Mouse (Mus musculus): ENCODE measurements around the gene Sytl2.

The Sytl2 gene

DNA sequence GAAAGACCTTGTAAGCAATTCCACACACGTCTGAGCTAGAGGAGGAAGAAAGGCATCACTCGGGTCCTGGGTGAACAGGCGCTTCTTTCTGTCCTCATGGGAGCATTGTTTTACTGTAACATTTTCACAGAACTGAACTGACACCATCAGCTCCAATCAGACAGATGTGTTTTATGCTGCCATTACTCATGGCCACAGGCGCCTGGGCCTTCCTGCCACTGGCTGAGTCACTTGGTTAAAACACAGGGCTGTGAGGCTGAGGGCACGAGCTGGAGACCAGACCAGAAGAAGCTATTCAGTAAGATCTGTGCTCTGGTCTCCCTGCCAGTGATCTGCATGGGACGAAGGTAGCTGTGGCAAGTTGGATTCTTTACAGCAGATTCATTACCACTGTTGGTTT, 6.0 kb downstream of the Sytl2 start:
- DNase-seq (ENCODE audit: low spot score in 2 of 2) = no peak

DNA sequence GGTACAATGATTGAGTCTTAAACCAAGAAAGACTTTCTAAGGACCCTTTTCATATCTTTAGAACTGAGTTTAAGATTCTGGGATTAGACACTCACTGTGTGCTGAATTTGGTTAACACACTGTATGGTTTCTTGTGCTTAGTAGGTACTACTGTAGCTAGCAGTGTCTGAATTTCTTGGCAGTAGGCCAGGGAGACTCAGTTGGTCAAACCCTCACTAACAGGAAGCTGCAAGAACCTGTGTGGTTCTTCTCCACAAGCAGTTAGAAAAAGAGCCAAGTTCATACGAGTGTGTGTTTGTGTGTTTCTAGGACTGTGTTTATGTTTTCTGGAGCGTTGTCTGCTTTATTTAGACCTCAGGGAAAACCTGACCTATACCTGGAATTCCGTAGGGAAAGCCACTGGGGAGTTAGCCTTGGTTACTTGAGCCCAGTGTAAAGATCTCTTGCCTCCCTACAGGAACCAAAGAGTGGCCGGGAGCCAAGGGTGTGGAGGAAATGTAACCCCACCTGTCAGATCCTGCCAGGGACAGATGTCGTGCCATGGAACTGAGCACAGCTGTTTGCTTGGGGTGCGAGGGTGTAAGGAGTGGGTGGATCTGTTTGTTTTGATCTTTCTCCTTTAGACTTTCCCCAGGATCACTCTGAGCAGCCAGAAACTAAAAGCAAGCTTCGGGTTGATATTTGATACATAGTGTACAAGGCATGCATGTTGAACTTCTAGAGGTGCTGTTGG, 10.3 kb downstream of the Sytl2 start:
- DNase-seq (ENCODE audit: low spot score in 2 of 2) = no peak

DNA sequence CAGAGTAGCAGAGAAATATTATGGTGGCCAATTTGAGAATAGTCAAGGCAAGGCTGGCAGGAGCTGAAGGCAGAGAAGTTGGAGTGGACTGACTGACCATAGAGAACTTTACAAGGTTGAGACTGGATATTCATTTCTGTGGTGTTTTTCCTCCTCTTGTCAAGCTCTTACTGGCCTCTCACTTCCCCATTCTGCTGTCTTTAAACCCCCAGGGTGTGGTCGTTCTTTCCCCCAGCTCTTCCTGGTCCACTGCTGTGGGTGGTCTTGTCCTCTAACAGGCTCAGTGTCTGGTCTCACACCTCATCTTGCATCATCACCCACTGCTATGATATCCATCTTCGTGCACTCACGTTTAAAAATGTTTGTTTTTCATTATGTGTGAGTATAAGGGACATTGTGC, 11.4 kb downstream of the Sytl2 start:
- no peak for DNase-seq (ENCODE audit: low spot score in 2 of 2)

DNA sequence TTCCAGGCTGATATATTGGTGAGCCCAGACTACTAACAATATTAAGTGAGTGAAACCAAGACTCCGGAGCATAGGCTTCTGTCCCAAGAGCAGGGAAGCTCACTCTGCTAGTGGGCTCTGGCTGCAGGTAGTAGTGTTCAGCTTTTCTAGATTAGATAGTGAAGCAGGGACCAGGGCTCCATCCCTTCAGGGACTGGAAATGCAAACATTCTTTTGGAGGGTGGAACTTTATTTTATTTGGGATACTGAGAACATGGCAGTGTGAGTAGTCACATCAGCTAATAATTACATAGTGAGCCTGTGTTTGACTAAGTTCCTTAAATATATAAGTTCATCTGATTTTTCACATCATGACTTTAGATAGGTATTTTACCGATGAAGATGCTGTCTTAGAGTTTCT, 14.8 kb downstream of the Sytl2 start:
- no peak for DNase-seq (ENCODE audit: low spot score in 2 of 2)

DNA sequence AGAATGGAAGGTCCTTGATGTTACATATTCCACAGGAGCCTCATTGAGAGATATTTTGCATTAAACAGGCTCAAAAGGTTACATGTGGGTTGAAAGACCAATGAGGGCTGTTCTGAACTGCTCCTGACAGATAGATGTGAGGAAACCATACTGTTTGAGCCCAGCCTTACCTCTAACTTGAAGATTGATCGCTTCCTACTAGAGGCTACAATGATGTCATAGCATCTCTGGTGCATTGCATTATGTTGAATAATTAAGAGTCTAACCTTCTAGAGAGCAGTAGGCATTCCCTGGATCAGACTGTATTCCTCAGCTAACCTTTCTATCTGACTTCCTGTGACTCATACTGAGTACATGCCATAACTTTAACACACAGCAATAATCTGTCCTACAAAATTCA, 17.4 kb downstream of the Sytl2 start:
- no peak for DNase-seq (ENCODE audit: low spot score in 2 of 2)

DNA sequence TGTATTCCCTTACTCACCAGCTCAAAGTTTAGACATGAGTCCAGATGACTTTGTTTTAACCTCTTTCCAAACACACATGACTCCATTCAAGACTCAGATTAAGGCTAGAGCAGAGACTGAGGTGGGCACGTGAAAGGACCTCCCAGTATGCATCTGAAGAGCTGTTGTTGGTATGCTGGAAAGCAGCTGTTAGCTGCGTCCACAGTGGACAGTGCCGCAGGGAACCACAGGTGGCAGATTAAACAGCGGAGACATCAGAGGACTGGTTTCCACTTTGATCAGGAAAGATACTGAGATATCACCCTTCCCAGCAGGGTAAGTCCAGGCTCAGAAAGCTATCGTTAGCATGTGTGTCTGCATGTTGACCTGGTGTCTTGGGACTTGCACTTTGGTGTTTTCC, 18.1 kb downstream of the Sytl2 start:
- DNase-seq (ENCODE audit: low spot score in 2 of 2) = no peak

DNA sequence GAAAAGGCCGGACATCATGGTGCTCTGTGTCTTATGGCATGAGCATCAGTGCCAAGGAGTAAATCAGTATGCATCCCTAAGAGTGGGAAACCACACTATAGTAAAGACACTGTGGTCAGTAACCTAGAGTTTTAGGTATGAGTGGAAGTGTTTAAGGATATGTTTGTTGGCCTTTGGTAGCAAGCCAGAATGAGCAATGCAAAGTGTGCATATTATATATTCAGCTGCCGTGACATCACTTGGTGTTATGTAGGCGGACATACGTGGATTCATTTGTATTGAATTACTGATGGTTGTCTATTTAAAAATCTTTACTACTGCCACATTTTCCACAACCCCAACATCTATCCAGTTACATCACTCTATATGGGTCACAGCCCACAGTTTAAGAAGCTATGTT, 23.1 kb downstream of the Sytl2 start:
- no peak for DNase-seq (ENCODE audit: low spot score in 2 of 2)

DNA sequence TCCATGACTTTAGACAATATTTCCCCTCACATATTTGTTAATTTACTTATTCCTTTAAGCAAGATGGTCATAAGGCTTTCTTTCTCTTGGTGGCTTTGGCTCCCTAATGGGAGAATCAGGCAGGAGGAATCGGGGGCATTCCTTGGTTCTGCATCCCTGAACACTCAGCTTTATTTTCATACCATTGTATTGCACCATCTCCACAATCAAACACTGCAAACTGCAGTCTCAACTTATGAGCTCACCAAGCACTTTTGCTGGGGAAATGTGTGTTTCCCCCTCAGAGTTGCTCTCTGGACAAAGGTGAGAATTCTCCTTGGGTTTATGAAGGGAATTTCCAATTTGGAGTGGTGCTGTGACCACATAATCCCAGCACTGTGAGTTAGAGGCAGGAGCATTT, 28.1 kb downstream of the Sytl2 start:
- no peak for DNase-seq (ENCODE audit: low spot score in 2 of 2)

DNA sequence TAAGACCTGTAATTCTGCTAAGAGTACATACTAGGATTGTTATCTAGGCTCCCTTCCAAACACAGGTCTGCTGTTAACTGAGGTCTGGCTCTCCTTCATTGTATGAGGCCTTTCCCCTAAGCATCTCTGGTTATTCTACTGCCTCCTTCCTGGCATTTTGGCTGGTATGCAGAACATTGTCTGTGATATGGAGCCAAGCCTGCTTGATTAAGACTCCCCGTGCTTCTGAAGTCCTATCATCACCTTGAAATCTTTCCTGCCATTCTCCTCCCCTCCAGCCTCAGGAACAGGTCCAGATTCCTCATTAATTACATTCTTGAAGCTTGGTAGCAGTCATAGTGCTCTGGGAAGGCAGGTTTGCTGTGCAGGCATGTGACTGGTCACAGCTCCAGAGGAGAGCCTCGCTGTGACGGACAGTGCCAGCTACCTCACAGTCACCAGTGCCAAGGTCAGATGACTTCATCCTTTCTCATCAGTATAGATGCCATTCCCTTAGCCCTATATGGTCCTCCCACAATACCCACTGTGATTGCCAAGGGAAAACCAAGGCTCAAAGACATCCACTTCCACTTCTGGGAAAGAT, 30.5 kb downstream of the Sytl2 start:
- no peak for DNase-seq (ENCODE audit: low spot score in 2 of 2)

DNA sequence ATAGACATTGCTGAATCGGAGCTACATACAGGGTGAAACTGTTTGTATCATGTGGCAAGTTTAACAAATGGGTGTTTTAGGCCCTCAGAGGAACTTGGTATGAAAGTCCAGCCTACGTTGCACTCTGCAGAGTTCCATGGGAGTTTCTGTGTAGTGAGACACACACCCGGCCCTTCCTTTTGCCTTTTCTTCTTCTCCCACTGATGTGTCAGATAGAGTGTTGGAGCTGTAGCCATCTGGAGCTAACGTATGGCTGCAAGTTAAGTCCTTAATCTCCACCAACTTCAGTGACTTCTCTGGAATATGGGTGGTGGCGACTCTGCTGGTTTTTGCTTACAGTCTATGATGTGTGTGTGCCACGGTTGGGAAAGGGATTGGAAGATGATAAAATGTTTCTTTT, 32.3 kb downstream of the Sytl2 start:
- no peak for DNase-seq (ENCODE audit: low spot score in 2 of 2)

DNA sequence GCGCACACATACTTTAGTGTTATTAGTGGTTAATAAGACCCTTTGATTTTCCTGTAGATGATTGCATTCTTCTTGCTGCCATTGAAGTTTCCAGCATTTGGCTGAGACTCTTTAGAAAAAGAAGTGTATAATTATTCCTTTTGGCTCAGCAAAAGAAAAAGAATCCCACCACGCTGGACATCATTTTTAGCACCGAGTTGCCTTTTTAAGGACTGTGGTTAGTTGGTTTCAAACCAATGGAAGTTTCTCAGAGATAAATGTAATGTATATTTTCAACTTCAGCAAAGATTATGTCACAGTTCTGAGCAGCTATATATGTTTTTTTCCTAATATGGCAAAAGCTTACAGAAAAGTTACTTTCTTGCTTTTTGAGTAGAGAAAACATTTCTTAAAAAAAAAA, 32.8 kb downstream of the Sytl2 start:
- DNase-seq (ENCODE audit: low spot score in 2 of 2) = no peak

DNA sequence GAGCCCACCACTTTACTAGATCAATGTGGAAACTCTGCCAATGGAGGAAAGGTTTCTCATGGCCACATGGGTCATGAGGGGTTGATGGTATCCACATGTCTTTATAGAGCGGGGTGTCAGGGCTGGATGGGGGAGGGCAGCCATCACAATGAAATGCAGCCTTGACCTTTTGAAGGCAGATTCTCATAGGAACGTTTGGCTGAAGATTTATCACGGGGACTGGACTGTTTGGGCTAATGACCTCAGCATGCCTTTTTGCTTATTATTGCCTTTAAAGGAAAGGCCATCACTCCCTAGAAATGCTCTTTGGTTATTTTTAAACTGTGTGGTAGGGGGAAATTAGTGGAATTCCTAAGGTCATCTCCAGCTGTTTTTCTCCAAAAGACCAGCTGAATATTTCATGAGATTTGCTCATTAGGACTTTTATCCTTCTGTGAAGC, 33.7 kb downstream of the Sytl2 start:
- DNase-seq (ENCODE audit: low spot score in 2 of 2) = no peak

DNA sequence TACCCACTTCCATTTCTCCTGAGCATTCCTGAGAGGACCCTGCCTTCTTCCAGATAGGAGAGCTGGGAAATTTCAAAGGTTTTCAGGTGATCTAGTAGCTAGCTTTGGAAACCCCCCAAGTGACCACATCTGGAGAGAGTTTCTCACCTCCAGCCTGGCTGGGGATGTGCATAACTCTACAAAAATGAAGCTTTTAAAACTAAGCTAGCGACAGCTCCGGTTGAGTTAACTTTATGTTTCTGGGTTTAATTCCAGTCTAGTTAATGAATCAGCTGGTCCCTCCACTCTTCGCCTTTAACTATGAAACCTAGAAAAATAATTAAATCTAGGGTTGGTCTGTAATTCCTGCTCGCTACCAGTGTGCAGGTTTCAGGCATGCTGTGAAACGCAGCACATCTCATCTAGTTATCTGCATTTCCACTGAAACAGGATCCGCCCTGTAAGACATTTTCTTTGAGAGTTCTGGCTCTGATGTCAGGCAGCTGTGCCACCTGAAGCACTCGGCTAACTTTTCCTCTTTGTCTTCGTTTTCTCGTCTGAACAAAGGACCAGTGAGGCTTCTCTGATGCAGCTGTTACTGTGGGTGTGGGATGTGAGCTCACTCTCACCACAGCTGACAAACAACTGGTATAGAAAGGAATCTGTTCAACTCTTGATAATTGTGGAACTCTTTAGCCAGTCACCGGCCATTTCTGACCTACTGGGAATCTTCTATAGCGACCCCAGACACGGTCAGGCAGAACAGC, 39.3 kb downstream of the Sytl2 start:
- DNase-seq (ENCODE audit: low spot score in 2 of 2) = no peak

DNA sequence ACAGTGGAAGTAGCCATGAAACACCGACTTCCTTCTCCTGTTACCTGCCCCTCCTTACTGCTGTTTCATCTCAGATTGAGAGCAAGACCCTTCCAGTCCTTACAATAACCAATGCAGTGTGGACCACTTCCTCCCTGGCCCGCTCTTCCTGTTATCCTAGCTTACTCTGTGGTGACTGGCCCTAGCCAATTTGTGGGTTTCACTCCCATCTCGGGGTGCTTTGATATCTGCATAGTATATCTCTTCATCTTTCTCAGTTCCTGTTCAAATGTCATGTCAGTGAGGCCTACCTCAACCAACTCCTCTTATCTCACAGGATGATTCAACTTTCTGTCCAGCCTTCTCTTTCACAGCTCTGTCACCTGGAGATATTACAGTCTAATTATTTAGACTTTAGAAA, 42.9 kb downstream of the Sytl2 start:
- DNase-seq (ENCODE audit: low spot score in 2 of 2) = no peak

DNA sequence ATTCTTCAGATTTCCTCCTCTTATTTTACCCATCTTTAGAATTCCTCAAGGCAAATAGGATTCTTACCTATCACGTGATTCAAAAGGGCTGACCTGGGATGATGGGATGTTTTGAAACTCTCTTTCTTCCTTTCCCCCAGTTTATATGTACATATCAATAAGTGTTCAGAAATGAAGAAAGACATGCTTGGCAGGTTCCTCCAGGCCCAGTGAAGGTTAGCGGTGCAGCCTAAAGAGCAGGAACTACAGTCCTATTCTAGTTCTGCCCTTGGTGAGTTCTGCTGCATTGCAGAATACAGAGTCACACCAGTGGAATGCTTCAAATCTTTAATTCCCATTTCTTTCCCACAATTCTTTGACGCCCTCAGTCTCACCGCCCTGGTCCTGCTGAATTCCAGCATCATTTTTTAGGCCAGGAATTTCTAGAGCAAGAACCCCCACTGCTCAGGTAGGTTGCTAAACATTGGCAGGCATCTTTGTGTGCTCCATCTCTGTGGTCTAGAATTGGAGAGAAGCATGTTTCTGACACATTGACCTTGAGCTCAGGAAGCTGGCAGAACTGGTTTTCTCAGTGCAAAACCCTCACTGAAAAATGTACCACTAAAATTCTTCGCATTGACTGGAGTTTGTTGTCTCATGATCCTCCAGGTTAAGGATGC, 45.9 kb downstream of the Sytl2 start:
- DNase-seq (ENCODE audit: low spot score in 2 of 2) = no peak

DNA sequence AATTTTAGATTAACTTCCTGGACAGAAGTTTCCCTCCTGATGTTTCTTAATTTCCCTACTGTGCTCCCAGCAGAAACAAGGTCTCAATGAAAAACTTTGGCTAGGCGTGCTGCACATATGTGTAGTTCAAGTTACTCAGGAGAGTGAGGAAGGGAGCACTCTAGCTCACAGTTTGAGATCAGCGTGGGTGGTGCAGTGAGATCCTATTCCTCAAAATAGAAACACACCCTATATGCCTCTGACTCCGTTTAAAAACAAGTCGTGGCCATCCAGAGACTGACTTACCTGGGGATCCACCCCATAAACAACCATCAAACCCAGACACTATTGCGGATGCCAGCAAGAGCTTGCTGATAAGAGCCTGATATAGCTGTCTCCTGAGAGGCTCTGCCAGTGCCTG, 47.0 kb downstream of the Sytl2 start:
- no peak for DNase-seq (ENCODE audit: low spot score in 2 of 2)

DNA sequence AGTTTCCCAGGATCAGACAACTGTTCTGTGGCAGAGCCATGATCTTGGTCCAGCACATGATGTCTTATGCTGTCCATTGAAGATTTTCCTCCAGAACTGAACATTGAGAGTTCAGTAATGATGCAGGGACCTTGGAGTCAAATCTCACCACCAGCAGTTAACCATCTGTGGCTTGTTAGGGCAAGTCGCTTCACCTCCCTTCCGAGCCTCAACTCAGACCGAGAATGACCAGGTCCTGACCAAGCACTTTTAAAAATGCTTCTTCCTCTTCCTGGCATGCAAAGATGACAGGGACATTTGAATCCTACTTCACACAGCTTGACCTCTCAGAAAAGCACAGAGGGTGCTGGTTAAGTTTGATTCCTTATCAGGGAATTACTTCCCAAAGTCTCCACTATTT, 50.1 kb downstream of the Sytl2 start:
- DNase-seq (ENCODE audit: low spot score in 2 of 2) = no peak

DNA sequence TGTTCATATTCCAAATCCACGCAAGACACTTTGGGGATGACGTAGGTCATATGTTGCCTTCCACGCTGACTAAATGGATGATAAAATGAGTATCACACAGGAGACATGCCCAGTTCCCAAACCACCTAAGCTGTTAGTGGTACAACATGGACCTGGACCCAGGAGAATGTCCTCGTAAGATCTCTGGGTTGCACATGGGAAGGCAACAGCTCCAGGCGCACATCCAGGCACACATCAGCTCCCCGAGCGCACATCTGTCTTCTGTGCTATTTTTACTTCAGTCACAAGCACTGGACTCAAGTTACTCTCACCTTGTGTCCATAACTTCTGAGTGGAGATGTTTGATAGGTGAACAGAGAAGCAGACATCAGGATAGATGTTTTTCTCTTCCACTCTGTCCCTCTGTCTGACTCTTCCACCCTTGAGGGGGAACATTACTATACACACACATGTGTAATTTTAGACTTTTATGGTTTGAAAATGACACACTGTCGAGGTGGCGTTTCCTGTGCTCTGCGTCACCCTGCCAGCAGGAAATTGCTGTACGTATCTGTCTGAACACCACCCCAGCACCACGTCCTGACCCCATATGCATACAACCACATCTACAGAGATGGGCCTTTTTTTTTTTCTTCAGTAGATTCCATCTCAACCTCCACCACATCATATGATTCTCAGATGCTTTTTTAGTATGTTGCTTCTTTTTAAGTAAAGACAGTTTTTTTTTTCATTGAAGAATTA, 51.6 kb downstream of the Sytl2 start:
- DNase-seq (ENCODE audit: low spot score in 2 of 2) = no peak

DNA sequence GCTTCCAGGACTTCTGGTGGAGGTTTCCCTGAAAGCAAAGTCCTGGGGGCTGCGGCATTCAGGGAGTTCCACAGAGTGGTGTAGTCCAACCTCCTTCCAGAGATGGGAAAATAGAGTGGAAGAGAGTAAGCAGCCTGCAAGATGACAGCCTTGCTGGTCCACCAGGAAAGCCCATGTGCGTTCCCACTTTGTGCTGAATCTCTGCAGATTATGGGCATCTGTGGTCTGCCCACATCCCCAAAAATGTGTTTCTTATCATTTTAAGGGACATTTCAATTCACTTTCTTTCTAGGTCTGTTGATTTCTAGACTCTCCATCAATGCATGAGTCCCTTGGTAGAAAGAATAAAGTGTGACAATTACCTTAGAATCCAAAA, 52.2 kb downstream of the Sytl2 start:
- no peak for DNase-seq (ENCODE audit: low spot score in 2 of 2)

DNA sequence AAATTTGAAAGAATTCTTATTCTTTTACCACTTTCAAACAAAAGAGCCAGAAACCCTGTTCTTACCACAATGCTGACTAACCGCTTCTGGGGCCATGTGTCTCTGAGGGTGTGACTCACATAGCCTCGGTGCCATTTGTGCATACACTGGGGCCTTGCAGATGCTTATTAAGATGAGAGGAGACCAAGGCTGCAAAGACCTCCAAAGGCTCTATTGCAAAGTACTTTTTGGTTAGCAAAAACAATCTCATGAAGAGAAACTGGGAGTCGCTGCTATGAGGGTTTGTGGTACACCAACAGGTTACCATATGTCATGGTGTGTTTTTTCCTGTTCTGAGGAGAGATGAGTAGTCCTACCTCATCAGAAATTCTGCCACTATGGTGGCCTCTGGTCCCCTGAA, 53.4 kb downstream of the Sytl2 start:
- no peak for DNase-seq (ENCODE audit: low spot score in 2 of 2)

DNA sequence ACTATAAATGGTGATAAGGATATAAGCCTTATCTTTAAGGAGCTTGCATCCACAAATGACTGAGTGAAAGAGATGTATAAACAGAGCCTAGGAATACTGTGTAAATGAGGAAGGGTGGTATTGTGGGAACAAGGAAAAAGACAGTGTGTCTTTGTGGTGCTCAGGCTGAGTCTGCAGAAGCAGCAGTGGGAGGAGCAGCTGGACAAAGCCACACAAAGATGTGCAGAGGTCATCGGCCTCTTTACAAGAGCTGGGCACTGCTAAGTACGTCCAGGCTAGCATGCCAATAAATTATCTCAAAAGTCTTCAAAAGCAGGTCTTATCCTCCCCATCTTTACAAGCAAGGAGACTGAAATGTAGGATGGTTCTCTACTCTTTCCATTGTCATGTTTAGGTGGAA, 53.9 kb downstream of the Sytl2 start:
- DNase-seq (ENCODE audit: low spot score in 2 of 2) = no peak

DNA sequence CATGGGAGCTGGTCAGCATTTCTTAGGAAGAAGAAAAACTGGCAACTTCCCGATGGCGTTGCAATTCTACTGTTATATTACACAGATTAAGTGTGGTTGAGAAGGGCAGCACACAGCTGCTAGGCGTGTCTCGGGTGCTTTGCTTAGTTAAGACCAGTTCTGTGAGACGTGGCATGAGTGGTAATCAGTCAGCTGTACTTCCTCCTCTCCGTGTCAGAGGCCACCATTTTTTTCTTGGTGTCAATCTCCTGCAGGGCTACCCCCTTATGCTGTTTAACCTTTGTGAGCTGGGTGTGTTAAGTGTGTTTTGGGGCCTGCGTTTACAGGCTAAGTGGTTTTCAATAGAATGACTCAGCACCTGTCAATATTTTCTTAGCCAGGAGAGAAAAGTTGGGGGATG, 60.7 kb downstream of the Sytl2 start:
- DNase-seq (ENCODE audit: low spot score in 2 of 2) = no peak
